7 mouse cellular contexts compared by ENCODE assay signal in the genomic region with DNA sequence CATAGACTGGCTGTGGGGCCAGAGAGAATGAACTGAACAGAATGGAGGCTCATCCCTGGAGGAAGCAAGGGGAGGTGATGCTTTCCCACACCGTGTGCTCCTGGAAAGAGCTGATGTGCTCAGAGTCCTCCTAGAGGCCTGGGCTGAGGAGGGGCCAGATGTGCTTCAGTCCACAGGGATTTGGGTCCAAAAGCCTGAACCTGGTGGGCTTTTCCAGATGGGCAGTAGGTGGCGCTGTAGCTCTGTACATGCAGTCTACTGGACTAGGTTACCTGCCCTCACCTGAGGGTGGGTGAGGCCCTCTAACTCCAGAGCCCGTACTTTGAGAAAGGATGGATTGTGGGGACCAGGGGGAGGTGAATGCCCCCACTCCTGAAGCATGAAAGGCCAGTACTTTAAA. TPM values are rescaled to one million over a fixed set of nuclear protein-coding genes. Genes with fewer than 3 reads are reported as not detected.
DNase-seq lines count a peak whose midpoint lies in the region; ATAC-seq and TF ChIP-seq lines count a peak whose summit lies in the region.

No protein-coding gene starts in this region.

- no peak for TF ChIP-seq POLR2A in ES-Bruce4 (IDR thresholded peaks at IDR 0.05; ENCODE audit: insufficient read depth, low read length)

- H3K36me3 ChIP-seq in ES-Bruce4 (ENCODE audit: control insufficient read depth, insufficient read depth, low read length, poor library complexity, severe bottlenecking) = no peaks in the 10 kb centered on the region
- H3K36me3 ChIP-seq in heart, embryonic 12.5 days = no peaks in the 10 kb centered on the region

- no peaks in the 10 kb centered on the region; the same call in 1 of the 2 replicates for H3K9me3 ChIP-seq in ES-Bruce4 (replicated peaks; ENCODE audit: control insufficient read depth, insufficient read depth, low read length, poor library complexity, severe bottlenecking)
- H3K9me3 ChIP-seq in heart, embryonic 12.5 days (replicated peaks) = no peaks in the 10 kb centered on the region

- WGBS in heart, embryonic 12.5 days = 5% methylated on average over 3 of the region's 3 CpGs

- H3K27me3 ChIP-seq in ES-Bruce4 (ENCODE audit: control insufficient read depth, insufficient read depth, low read length, poor library complexity, severe bottlenecking) = no peaks in the 10 kb centered on the region
- H3K27me3 ChIP-seq in heart, embryonic 12.5 days (replicated peaks) = peaks cover 10% of the 10 kb centered on the region

- no peak overlapping the region for H3K4me2 ChIP-seq in heart, embryonic 12.5 days

- H3K27ac ChIP-seq in ES-Bruce4 (ENCODE audit: insufficient read depth, low read length) = no peak overlapping the region
- H3K27ac ChIP-seq in heart, embryonic 12.5 days (ENCODE audit: poor library complexity, severe bottlenecking) = no peak overlapping the region

- no peak overlapping the region for H3K9ac ChIP-seq in ES-Bruce4 (ENCODE audit: low read depth, poor library complexity, severe bottlenecking)
- H3K9ac ChIP-seq in heart, embryonic 12.5 days = no peak overlapping the region

- no peak for TF ChIP-seq EP300 in ES-Bruce4 (IDR thresholded peaks at IDR 0.05; ENCODE audit: insufficient read depth, low read depth, low read length)

- no peak overlapping the region for H3K4me3 ChIP-seq in ES-Bruce4 (ENCODE audit: low read depth, low read length)
- no peak overlapping the region for H3K4me3 ChIP-seq in heart, embryonic 12.5 days

- TF ChIP-seq CTCF in ES-Bruce4 (IDR thresholded peaks at IDR 0.05; ENCODE audit: low read depth, low read length) = peak; percentile 90

- H3K4me1 ChIP-seq in ES-Bruce4 (ENCODE audit: control insufficient read depth, insufficient read depth, low read length) = no peaks in the 10 kb centered on the region
- no peaks in the 10 kb centered on the region for H3K4me1 ChIP-seq in heart, embryonic 12.5 days (replicated peaks)

- peak; percentile 82 for DNase-seq in ZHBTc4 (ENCODE audit: low read depth, low spot score)
- peak; percentile 49 to 67 for DNase-seq in cerebellum, postnatal 4 days (ENCODE audit: low spot score in 2 of 2)
- DNase-seq in kidney, postnatal 25 days = peak; percentile 73 to 83
- peak; percentile 63 to 75 for DNase-seq in lung, postnatal 4 days
- peak; percentile 12 to 48 for DNase-seq in spleen, postnatal 14 days (ENCODE audit: low spot score in 2 of 2)

- ATAC-seq in heart, embryonic 12.5 days (ENCODE audit: insufficient number of reproducible peaks, low FRiP score) = 0 out of 2 replicates have a peak, but pooled peaks have one; percentile 33

RNA-seq across cellular contexts. Expression of a gene that starts 40.4 kb away (rescaled TPM):
- 28.1 and 36.7 TPM in 2 replicates for polyA plus RNA-seq in ES-Bruce4 (2011; ENCODE audit: insufficient read depth, insufficient read length, low read depth, missing spikeins)
- 49.2 and 50.1 TPM in 2 replicates for polyA plus RNA-seq in heart, embryonic 12.5 days (2016; fragmentation: Nextera tagmentation; extraction: Ambion mirVana)

Comparison
In these comparisons a context has a peak if more than half of its experiments do, and no peak if none do; other contexts are left out.
1. DNase-seq: peak in every context shown above with its lines; median percentile 82 in ZHBTc4; 78 in kidney, postnatal 25 days; 69 in lung, postnatal 4 days; 58 in cerebellum, postnatal 4 days; 30 in spleen, postnatal 14 days.